Mouse (Mus musculus) gastrocnemius, adult 2 months (tissue): ENCODE data around the gene Krtap31-1. TPM values are rescaled to one million over a fixed set of nuclear protein-coding genes. Genes with fewer than 3 reads are reported as not detected.
"Not testable (repeated sequence)": the region's sequence is repeated elsewhere in the genome, so short reads cannot be mapped to it uniquely, and the experiment has no call there.

Source experiments
- DNase-seq: peaks from one replicate; pipeline ENCODE4 v3.0.0; 2022
- H3K27ac ChIP-seq: fragments of 200-600 bp; 2 replicates; pipeline ENCODE4 v1.8.1; 2022; ENCODE audit warnings: mild to moderate bottlenecking
- H3K4me3 ChIP-seq: fragments of 200-600 bp; 2 replicates; pipeline ENCODE4 v1.8.1; 2022; ENCODE audit warnings: mild to moderate bottlenecking, moderate library complexity
- CTCF ChIP-seq: fragments of 200-600 bp; IDR thresholded peaks from 2 replicates; pipeline ENCODE4 v1.8.1; 2022; ENCODE audit warnings: antibody characterized with exemption, mild to moderate bottlenecking, moderate library complexity
- intact Hi-C: fragments of 180-260 bp; cut with DNase I; formaldehyde crosslinking; loops from one replicate; pipeline ENCODE4 v1.15.1; 2025
- long read RNA-seq, 2 experiments: library from polyadenylated mRNA; stranded (forward); transcript quantifications; one replicate each; pipeline ENCODE4 v2.0.0; 2021
- total RNA-seq, 2 experiments: library from RNA; stranded (reverse); gene quantifications; 2 replicates each; pipeline ENCODE4 v1.2.3; 2021

The Krtap31-1 gene
- not detected for total RNA-seq
- long read RNA-seq, experiment 1: 0 reads
- long read RNA-seq, experiment 2: 0 reads

DNA sequence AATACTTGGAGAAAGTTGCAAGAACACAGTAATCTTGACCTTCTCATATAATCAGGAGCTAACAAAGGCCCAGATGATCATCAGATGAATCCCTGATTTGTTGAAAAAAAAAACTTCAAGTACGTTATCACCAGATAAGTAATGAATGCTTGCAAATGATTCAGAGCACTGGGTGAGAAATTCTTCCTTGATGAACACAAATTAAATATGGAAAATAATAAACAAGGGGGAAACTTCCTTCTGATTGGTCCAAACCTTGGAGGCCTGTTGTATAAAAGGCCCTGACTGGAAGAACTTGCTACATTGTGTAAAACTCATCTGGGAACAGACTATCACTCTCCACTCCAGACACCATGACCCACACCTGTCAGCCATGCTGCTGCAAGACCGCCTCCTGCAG lies at the start of gene Krtap31-1:
Krtap31-1 (plus strand) TSS at position 301 of the 400 bp plus-strand sequence.
- DNase-seq: no peak
- no peak for TF ChIP-seq CTCF
- H3K27ac ChIP-seq: no peak within 1 kb of the TSS
- no peak within 1 kb of the TSS for H3K4me3 ChIP-seq
- intact Hi-C loops: no loop called here

DNA sequence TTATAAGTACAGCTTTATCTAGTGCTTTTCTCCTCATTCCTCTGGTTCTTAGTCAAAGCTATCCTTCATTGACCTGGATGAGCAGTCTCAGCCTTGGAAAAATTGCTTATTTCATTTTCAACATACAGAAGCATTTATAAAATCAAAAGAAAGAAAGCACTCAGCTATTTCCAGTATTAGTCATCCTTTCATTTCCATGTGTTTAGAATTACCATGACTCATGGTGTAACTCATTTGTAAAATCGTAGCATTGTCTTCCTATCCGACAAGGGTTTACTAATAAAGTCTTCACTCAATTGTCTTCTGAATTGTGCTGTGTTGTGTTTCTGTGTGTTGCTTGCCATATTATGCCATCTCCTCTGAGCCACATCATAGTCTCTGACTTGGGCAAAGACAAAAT lies 49.0 kb upstream of the Krtap31-1 start:
- TF ChIP-seq CTCF: no peak
- DNase-seq: no peak
- no peak overlapping the region for H3K27ac ChIP-seq
- no peak overlapping the region for H3K4me3 ChIP-seq
- intact Hi-C loops: no loop called here

DNA sequence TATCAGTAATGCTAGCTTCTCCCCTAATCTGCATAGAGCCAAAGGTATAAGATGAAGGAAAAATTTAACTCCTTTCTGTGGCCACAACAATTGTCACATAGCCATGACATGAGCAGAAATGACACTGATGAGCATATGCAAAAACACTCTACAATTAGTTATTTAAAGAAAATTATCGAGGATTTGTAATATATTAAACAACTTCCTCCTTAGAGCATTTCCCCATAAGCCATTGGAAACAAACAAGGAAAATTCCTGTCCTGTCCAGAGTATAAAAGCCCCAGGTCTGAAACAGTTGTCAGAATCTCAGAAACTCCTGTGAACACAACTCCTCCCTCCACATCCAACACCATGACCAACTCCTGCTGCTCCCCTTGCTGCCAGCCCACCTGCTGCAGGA lies 43.5 kb upstream of the Krtap31-1 start, which contains the start of gene Gm11559:
Gm11559 (plus strand) TSS at position 301 of the 400 bp plus-strand sequence.
- H3K4me3 ChIP-seq, DNase-seq, H3K27ac ChIP-seq, intact Hi-C loops: not testable (repeated sequence)

DNA sequence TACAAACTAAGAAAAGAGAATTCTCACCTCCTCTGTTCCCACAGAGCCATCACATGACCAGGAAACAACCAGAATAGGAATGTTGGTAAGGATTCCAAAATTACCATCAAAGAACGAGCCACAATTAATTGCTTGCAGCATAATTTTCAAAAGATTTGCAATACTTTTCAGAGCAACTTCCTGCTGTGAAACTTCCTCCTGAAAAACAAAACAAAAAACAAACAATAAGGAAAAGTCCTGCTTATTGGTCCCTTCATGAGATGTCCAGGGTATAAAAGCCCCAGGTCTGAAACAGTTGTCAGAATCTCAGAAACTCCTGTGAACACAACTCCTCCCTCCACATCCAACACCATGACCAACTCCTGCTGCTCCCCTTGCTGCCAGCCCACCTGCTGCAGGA lies 34.6 kb upstream of the Krtap31-1 start, which contains the start of gene Krtap9-1:
Krtap9-1 (plus strand) TSS at position 301 of the 400 bp plus-strand sequence.
- intact Hi-C loops, H3K4me3 ChIP-seq, DNase-seq, H3K27ac ChIP-seq: not testable (repeated sequence)

DNA sequence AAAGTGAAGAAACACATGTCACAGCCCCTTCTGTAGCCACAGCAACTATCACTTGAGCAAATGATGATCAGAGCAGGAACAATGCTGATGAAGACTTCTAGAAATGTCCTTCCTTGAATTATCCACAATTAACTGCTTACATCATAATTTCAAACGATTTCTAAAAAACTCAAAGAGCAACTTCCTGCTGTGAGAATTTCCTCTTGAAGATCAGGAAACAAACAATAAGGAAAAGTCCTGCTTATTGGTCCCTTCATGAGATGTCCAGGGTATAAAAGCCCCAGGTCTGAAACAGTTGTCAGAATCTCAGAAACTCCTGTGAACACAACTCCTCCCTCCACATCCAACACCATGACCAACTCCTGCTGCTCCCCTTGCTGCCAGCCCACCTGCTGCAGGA lies 28.8 kb upstream of the Krtap31-1 start, which contains the start of gene Gm11567:
Gm11567 (plus strand) TSS at position 301 of the 400 bp plus-strand sequence.
- intact Hi-C loops, H3K4me3 ChIP-seq, DNase-seq, H3K27ac ChIP-seq: not testable (repeated sequence)

DNA sequence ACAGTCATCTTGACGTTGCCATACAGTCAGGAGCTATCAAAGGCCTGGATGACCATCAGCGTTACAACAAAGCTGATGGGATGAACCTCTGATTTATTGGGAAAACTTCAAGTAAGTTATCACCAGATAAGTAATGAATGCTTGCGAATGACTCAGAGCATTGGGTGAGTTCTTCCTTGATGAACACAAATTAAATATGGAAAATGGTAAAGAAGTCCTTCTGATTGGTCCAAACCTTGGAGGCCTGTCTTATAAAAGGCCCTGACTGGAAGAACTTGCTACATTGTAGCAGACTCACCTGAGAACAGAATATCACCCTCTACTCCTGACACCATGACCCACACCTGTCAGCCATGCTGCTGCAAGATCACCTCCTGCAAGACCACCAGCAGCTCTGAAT lies 6.7 kb downstream of the Krtap31-1 start, which contains the start of gene Gm11565:
Gm11565 (plus strand) TSS at position 301 of the 400 bp plus-strand sequence.
- intact Hi-C loops: no loop called here
- no peak for DNase-seq
- Histone ChIP-seq H3K4me3 (no peak within 1 kb of the TSS), H3K27ac (no peak within 1 kb of the TSS)
- no peak for TF ChIP-seq CTCF

DNA sequence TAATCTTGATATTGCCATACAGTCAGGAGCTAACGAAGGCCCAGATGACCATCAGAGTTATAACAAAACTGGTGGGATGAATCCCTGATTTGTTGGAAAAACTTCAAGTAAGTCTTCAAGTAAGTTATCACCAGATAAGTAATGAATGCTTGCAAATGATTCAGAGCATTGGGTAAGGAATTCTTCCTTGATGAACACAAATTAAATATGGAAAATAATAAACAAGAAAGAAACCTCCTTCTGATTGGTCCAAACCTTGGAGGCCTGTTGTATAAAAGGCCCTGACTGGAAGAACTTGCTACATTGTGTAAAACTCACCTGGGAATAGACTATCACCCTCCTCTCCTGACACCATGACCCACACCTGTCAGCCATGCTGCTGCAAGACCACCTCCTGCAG lies 28.3 kb downstream of the Krtap31-1 start, which contains the start of gene Krtap31-2:
Krtap31-2 (plus strand) TSS at position 301 of the 400 bp plus-strand sequence.
- intact Hi-C loops: no loop called here
- Histone ChIP-seq H3K4me3 (no peak within 1 kb of the TSS), H3K27ac (no peak within 1 kb of the TSS)
- no peak for TF ChIP-seq CTCF
- no peak for DNase-seq

DNA sequence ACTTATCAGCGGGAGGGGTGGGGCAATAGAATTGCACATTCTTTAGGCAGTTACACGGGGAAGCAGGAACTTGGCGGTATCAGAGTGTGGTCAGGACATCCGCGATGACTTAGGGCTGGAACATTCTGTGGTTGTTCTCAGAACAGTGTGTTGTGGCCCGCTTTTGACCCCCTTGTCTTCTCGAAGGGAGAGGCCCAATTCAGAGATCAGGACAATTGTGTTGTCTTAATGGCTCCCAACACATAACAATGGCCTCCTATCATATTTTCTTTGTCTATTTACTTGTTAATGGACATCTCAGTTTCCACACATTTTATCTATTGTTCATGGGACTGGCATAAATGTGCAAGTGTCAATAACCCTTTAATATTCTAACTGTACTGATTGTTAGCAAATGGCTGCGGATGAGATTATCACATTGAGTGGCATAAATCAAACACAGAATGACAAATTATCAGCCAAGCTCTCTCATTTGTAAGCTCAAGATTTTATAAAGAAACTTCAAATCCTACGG lies 30.1 kb downstream of the Krtap31-1 start:
- no peak for DNase-seq
- H3K4me3 ChIP-seq: no peak overlapping the region
- TF ChIP-seq CTCF: no peak
- H3K27ac ChIP-seq: no peak overlapping the region
- intact Hi-C loops: no loop called here

DNA sequence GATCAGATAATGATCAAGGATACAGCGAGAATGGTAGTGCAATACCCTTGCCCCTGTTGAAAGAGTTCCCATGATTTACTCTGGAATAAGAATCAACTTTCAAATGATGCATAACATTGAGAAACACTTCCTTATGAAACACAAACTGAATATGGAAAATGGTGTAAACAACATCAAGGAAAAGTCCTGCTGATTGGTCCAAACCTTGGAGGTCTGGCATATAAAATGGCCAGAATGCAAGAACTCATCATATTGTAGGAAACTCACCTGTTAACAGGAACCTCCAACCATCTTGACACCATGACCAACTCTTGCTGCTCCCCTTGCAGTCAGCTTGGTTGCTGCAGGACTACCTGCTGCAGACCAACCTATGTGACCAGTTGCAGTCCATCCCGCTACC lies 40.5 kb downstream of the Krtap31-1 start, which contains the start of gene Krtap9-5:
Krtap9-5 (plus strand) TSS at position 301 of the 400 bp plus-strand sequence.
- intact Hi-C loops: no loop called here
- no peak for TF ChIP-seq CTCF
- Histone ChIP-seq H3K4me3 (no peak within 1 kb of the TSS), H3K27ac (no peak within 1 kb of the TSS)
- DNase-seq: no peak

Other genes starting within 250 kb of the Krtap31-1 start
- not detected for gene Gm11563, start 249.0 kb upstream of the Krtap31-1 start, total RNA-seq
- not detected for gene Krtap4-6, start 242.0 kb upstream of the Krtap31-1 start, total RNA-seq
- not detected for gene Gm14190, start 217.2 kb upstream of the Krtap31-1 start, total RNA-seq
- not detected for gene Gm14180, start 173.6 kb upstream of the Krtap31-1 start, total RNA-seq
- gene Gm11595, start 135.0 kb upstream of the Krtap31-1 start, total RNA-seq: not detected
- gene Krtap4-8, start 127.2 kb upstream of the Krtap31-1 start, total RNA-seq: not detected
- gene Krtap4-9, start 122.7 kb upstream of the Krtap31-1 start, total RNA-seq: not detected
- gene Gm11596, start 114.5 kb upstream of the Krtap31-1 start, total RNA-seq: not detected
- gene Gm11569, start 109.0 kb upstream of the Krtap31-1 start, total RNA-seq: not detected
- gene Gm11554, start 103.5 kb upstream of the Krtap31-1 start, total RNA-seq: not detected
- not detected for gene Krtap4-13, start 98.0 kb upstream of the Krtap31-1 start, total RNA-seq
- gene Gm11564, start 92.3 kb upstream of the Krtap31-1 start, total RNA-seq: not detected
- not detected for gene 2300003K06Rik, start 69.9 kb upstream of the Krtap31-1 start, total RNA-seq
- gene Krtap4-16, start 56.3 kb upstream of the Krtap31-1 start, total RNA-seq: not detected
- gene Gm11568, start 50.0 kb upstream of the Krtap31-1 start, total RNA-seq: not detected
- gene Gm11559, start 43.4 kb upstream of the Krtap31-1 start, total RNA-seq: not detected
- not detected for gene Krtap9-1, start 34.5 kb upstream of the Krtap31-1 start, total RNA-seq
- gene Gm11567, start 28.7 kb upstream of the Krtap31-1 start, total RNA-seq: not detected
- not detected for gene Gm11565, start 6.8 kb downstream of the Krtap31-1 start, total RNA-seq
- not detected for gene Krtap31-2, start 28.4 kb downstream of the Krtap31-1 start, total RNA-seq
- gene Krtap9-5, start 40.6 kb downstream of the Krtap31-1 start, total RNA-seq: not detected
- gene Krtap29-1, start 71.1 kb downstream of the Krtap31-1 start, total RNA-seq: not detected
- gene Krtap16-1, start 78.7 kb downstream of the Krtap31-1 start, total RNA-seq: not detected
- not detected for gene Krtap17-1, start 86.1 kb downstream of the Krtap31-1 start, total RNA-seq
- not detected for gene Krt33a, start 108.3 kb downstream of the Krtap31-1 start, total RNA-seq
- not detected for gene Krt33b, start 121.9 kb downstream of the Krtap31-1 start, total RNA-seq
- not detected for gene Krt34, start 133.6 kb downstream of the Krtap31-1 start, total RNA-seq
- gene Krt31, start 142.6 kb downstream of the Krtap31-1 start, total RNA-seq: not detected
- not detected for gene Krt32, start 180.3 kb downstream of the Krtap31-1 start, total RNA-seq
- not detected for gene Krt35, start 188.3 kb downstream of the Krtap31-1 start, total RNA-seq
- gene Krt36, start 197.7 kb downstream of the Krtap31-1 start, total RNA-seq: not detected
- not detected for gene Krt13, start 213.6 kb downstream of the Krtap31-1 start, total RNA-seq
- gene Krt15, start 228.0 kb downstream of the Krtap31-1 start, total RNA-seq: not detected
- gene Krt19, start 240.7 kb downstream of the Krtap31-1 start, total RNA-seq: under 1 TPM in 1 of 2 experiments, not detected in 1; 0.20 TPM